Mouse (Mus musculus): ENCODE data around the gene Gal3st2c.
"Not testable (repeated sequence)": the region's sequence is repeated elsewhere in the genome, so short reads cannot be mapped to it uniquely, and the experiment has no call there.

Gal3st2c gene

GRCm38 (mm10) chr1:94040391-94040790, 50.1 kb downstream of the Gal3st2c start:
- in situ Hi-C loops (cut with MboI, MseI) = loop anchor here (25.0 kb wide), 1 partner anchor 553 kb away; the partner anchor contains the start of gene Hdlbp

- in situ Hi-C loops (cut with MboI, MseI) = loop anchor here (25.0 kb wide), 1 partner anchor 558 kb away; the partner anchor contains the start of gene Hdlbp
Observed at GRCm38 (mm10) chr1:94045559-94045958, 55.2 kb downstream of the Gal3st2c start.

- in situ Hi-C loops (cut with MboI, MseI) = loop anchor here (25.0 kb wide), 1 partner anchor 559 kb away; the partner anchor contains the start of gene Hdlbp
Observed at GRCm38 (mm10) chr1:94046544-94046943, 56.2 kb downstream of the Gal3st2c start.

- in situ Hi-C loops (cut with MboI, MseI) = no loop called here
Observed at GRCm38 (mm10) chr1:94051104-94051503, 60.8 kb downstream of the Gal3st2c start.

GRCm38 (mm10) chr1:94052373-94052772, 62.1 kb downstream of the Gal3st2c start, which contains the start of gene Pdcd1:
Gene Pdcd1 (minus strand): TSS chr1:94052553.
- in situ Hi-C loops (cut with MboI, MseI) = no loop called here

- in situ Hi-C loops (cut with MboI, MseI) = no loop called here
Observed at GRCm38 (mm10) chr1:94053530-94054216, 63.4 kb downstream of the Gal3st2c start.

GRCm38 (mm10) chr1:94054481-94054880, 64.2 kb downstream of the Gal3st2c start:
- in situ Hi-C loops (cut with MboI, MseI) = no loop called here

- in situ Hi-C loops (cut with MboI, MseI) = no loop called here
Observed at GRCm38 (mm10) chr1:94055966-94056365, 65.7 kb downstream of the Gal3st2c start.

GRCm38 (mm10) chr1:94057401-94057800, 67.1 kb downstream of the Gal3st2c start:
- in situ Hi-C loops (cut with MboI, MseI) = no loop called here

- in situ Hi-C loops (cut with MboI, MseI) = not testable (repeated sequence)
Observed at GRCm38 (mm10) chr1:94058281-94058680, 68.0 kb downstream of the Gal3st2c start.
